Mouse (Mus musculus) embryonic facial prominence, embryonic 10.5 days (tissue): ENCODE measurements around the gene Lrrc75a. TPM values are rescaled to one million over a fixed set of nuclear protein-coding genes. Genes with fewer than 3 reads are reported as not detected.

Experiments
- DNase-seq: peaks from one replicate; pipeline ENCODE4 v3.0.0-alpha.2; 2017; ENCODE audit warnings: low spot score
- H3K27ac ChIP-seq: fragments of 300-500 bp; sonication (generic); replicated peaks from 2 replicates; pipeline ENCODE4 v1.5.1; 2016; ENCODE audit warnings: mild to moderate bottlenecking
- H3K27me3 ChIP-seq: fragments of 300-500 bp; sonication (generic); replicated peaks from 2 replicates; pipeline ENCODE4 v1.6.1; 2016; ENCODE audit warnings: low read depth, mild to moderate bottlenecking; ENCODE audit not compliant: poor library complexity, severe bottlenecking
- H3K36me3 ChIP-seq: fragments of 300-500 bp; sonication (generic); replicated peaks from 2 replicates; pipeline ENCODE4 v1.6.1; 2016; ENCODE audit warnings: mild to moderate bottlenecking, moderate library complexity
- H3K4me1 ChIP-seq: fragments of 300-500 bp; sonication (generic); 2 replicates; pipeline ENCODE4 v1.6.1; 2016
- H3K4me3 ChIP-seq: fragments of 300-500 bp; sonication (generic); 2 replicates; pipeline ENCODE4 v1.5.1; 2016; ENCODE audit warnings: mild to moderate bottlenecking, moderate library complexity
- H3K9me3 ChIP-seq: fragments of 300-500 bp; sonication (generic); 2 replicates; pipeline ENCODE4 v1.6.1; 2016; ENCODE audit warnings: mild to moderate bottlenecking
- WGBS: fragments of 180-500 bp; shearing (Covaris S2); methylation state at CpG from one replicate; pipeline ENCODE4 v1.1.7; 2016; 5-methylcytosine and 5-hydroxymethylcytosine counted together
- polyA plus RNA-seq: library from polyadenylated mRNA; unstranded; fragments of >200 nt; fragmentation: Nextera tagmentation; extraction: Ambion mirVana; gene quantifications from 2 replicates; pipeline ENCODE4 v1.2.1, GENCODE M21; 2016

The Lrrc75a gene
- polyA plus RNA-seq, 1 experiment from 2014 or later, result 12.9 TPM

DNA sequence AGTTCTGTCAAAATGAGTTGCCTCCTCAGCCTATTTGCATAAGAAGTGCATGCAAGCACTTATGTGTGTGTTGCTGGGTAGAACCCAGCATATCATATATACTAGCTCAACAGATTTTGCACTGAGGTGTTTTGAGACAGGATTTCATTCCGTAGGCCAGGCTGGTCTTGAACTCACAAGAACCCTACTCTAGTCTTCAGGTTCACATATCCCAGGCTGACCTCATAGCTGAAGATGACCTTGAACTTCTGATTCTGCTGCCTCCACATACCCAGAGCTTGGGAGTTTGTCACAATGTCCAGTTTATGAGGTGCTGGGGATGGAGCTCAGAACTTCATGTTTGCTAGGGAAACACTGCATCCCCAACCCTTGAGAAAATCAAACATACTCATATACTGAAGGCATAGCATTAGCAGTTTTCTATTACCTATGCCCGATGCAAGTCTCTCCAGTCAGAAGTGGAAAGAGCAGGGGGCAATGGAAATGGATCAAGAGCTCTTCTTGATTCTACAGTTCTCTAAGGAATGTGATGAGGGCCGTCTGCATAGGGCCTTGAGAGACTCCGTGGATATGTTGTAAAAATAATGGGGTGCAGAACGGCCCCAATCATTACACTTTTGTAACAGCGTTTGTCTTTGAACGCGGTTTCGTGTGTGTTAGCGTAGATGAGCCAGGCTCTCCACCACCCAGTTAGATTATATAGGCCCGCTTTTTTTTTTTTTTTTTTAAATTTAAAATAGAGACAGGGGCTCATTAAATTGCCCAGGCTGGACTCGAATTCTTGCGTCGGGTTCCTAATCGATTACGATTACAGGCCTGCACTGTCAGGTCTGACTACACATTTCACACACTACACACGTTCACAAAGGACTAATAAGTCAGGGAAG, 46.3 kb downstream of the Lrrc75a start:
- H3K27ac ChIP-seq, result peak overlapping the region; percentile 99
- H3K4me1 ChIP-seq, result peaks cover 34% of the 10 kb centered on the region
- H3K9me3 ChIP-seq, result no peaks in the 10 kb centered on the region
- H3K4me3 ChIP-seq, result peak overlapping the region; percentile 97
- no peak for DNase-seq
- 13% methylated on average over 17 of the region's 17 CpGs for whole genome bisulfite sequencing
- no peaks in the 10 kb centered on the region for H3K27me3 ChIP-seq
- peaks cover 40% of the 10 kb centered on the region for H3K36me3 ChIP-seq

DNA sequence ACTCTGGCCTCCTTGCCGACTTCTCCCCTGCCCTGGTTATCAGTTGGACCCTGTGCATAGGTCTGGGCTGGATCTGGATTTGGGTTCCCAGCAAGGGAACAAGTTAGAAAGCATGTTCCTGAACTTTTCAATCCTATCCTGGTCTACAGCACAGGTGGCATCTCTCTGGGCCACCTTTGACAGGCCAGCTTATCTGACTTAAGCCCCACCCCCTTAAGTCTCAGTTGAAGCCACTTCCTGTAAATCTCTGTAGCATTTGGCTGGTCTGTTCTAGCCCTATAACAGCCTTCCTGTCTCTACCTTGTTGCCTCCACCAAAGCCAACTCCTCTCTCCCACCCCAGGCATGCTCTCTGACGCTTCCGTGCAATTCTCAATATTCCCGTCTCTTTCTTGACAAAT, 49.8 kb downstream of the Lrrc75a start:
- H3K27me3 ChIP-seq, result no peaks in the 10 kb centered on the region
- WGBS, result 86% methylated on average over 4 of the region's 4 CpGs
- peaks cover 6% of the 10 kb centered on the region; the same call in 1 of the 2 replicates for H3K4me1 ChIP-seq
- H3K4me3 ChIP-seq, result no peak overlapping the region
- H3K9me3 ChIP-seq, result no peaks in the 10 kb centered on the region
- no peak for DNase-seq
- H3K27ac ChIP-seq, result no peak overlapping the region
- H3K36me3 ChIP-seq, result peaks cover 6% of the 10 kb centered on the region

DNA sequence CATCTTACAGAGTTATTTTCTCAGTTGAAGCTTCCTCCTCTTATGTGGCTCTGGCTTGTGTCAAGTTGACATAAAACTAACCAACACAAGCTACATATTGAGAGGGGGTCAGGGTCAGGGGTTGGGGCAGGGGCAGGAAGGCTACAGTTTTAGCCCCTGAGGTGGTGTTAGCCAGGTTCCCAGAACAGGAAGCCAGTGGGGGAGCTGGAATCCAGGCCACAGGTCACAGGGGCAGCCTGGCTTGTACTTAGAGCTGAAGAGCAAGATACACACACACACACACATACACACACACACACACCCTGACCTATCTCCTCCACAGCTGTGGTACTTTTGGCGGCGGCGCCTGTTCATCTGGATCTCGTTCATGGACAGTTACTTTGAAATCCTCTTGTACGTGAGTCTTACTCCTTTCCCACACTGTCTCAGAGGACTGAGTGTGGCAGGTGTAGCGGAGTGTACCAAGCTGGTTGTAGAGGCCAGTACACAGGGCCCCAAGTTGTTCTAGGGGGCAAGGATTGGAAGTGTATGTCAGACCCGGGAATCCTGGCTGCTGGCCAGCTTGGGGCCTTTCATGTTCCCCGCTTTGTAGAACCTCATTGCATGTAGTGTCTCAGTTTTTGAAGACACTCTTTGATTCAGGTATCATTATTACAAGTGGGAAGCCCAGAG, 56.3 kb downstream of the Lrrc75a start:
- 0 out of 2 replicates have a peak overlapping the region, but pooled peaks have one; percentile 8 for H3K27ac ChIP-seq
- H3K36me3 ChIP-seq, result no peaks in the 10 kb centered on the region
- peak; percentile 43 for DNase-seq
- H3K4me3 ChIP-seq, result no peak overlapping the region
- H3K27me3 ChIP-seq, result no peaks in the 10 kb centered on the region
- WGBS, result 68% methylated on average over 8 of the region's 8 CpGs
- H3K4me1 ChIP-seq, result peaks cover 22% of the 10 kb centered on the region
- H3K9me3 ChIP-seq, result no peaks in the 10 kb centered on the region

DNA sequence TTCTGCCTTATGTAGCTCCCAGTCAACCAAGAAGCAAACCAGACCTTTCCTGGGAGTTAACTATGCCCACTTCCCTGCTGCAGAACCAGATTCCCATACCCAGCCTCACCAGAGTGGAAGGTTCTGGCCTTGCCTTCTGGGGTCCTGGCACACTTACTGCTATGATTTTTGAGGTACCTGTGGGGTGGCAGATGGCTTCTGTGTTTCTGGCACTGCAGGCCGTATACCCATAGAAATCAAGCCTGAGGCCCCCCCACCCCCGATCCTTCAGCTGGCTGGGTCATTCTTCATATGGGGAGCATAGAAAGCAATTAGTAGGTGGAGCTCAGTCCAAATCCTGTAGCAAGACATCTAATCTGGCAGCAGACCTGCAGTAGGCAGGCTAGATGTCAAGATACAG, 57.3 kb downstream of the Lrrc75a start:
- Histone ChIP-seq H3K4me3 (no peak overlapping the region), H3K27me3 (no peaks in the 10 kb centered on the region), H3K4me1 (peaks cover 22% of the 10 kb centered on the region), H3K36me3 (no peaks in the 10 kb centered on the region), H3K9me3 (no peaks in the 10 kb centered on the region), H3K27ac (no peak overlapping the region; the same call in 1 of the 2 replicates)
- WGBS, result 88% methylated on average over 2 of the region's 2 CpGs
- no peak for DNase-seq

- Histone ChIP-seq H3K4me3 (no peak overlapping the region), H3K4me1 (peaks cover 22% of the 10 kb centered on the region), H3K9me3 (no peaks in the 10 kb centered on the region), H3K36me3 (no peaks in the 10 kb centered on the region), H3K27ac (no peak overlapping the region), H3K27me3 (no peaks in the 10 kb centered on the region)
- no peak for DNase-seq
- WGBS, result 84% methylated on average over 10 of the region's 10 CpGs
Measured at GRCm38 (mm10) chr11:62589391-62589790, 58.9 kb downstream of the Lrrc75a start.

DNA sequence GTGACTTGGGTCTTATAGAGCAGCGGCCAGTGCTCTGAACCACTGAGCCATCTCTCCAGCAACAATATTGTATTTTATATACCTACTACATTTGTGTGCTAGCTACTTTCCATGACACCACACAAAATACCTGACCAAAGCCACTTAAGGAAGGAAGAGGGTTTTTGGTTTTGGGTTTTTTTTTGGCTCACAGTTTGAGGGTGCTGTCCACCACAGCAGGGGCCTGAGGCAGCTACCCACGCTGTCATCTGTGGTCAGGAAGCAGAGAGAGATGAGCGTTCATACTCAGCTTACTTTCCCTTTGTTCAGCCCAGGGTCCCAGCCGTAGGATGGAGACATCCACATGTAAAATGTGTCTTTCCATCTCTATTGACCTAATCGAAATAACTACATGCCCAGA, 61.3 kb downstream of the Lrrc75a start:
- peaks cover 20% of the 10 kb centered on the region for H3K4me1 ChIP-seq
- WGBS, result 90% methylated on average over 5 of the region's 5 CpGs
- H3K36me3 ChIP-seq, result no peaks in the 10 kb centered on the region
- H3K27me3 ChIP-seq, result no peaks in the 10 kb centered on the region
- H3K9me3 ChIP-seq, result no peaks in the 10 kb centered on the region
- no peak overlapping the region for H3K27ac ChIP-seq
- no peak for DNase-seq
- H3K4me3 ChIP-seq, result no peak overlapping the region

DNA sequence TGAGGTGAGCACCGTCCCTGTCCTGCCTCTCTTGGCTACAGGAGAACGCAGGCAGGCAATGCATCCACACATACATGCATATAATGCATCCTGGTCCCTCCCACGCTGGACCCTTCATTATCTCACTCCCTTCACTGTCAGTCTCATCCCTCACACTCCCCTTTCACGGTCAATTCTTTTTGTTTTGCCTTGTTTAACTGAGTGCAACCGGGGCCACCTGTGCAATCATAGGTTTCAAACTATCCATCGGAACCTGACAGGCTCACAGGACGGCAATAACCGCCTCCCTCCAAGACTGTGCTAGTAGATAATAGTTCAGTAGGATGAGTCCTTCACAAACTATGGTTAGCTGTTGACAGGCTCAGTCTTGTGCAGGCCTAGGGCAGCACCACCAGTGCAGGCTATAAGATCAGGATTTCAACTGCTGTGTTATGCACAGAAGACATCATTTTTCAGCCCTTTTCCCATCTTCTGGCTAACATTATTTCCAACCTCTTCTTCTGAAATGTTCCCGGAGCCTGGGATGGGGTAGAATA, 63.6 kb downstream of the Lrrc75a start:
- WGBS, result 84% methylated on average over 9 of the region's 9 CpGs
- Histone ChIP-seq H3K27me3 (no peaks in the 10 kb centered on the region), H3K36me3 (no peaks in the 10 kb centered on the region), H3K27ac (no peak overlapping the region), H3K4me3 (no peak overlapping the region), H3K4me1 (peaks cover 10% of the 10 kb centered on the region), H3K9me3 (no peaks in the 10 kb centered on the region)
- DNase-seq, result no peak

GRCm38 (mm10) chr11:62583031-62583430, 65.3 kb downstream of the Lrrc75a start:
- H3K27ac ChIP-seq, result no peak overlapping the region
- H3K27me3 ChIP-seq, result peaks cover 9% of the 10 kb centered on the region; the same call in 1 of the 2 replicates
- peaks cover 5% of the 10 kb centered on the region; the same call in 1 of the 2 replicates for H3K4me1 ChIP-seq
- 78% methylated on average over 6 of the region's 6 CpGs for WGBS
- DNase-seq, result no peak
- H3K4me3 ChIP-seq, result no peak overlapping the region
- H3K36me3 ChIP-seq, result no peaks in the 10 kb centered on the region
- H3K9me3 ChIP-seq, result no peaks in the 10 kb centered on the region

DNA sequence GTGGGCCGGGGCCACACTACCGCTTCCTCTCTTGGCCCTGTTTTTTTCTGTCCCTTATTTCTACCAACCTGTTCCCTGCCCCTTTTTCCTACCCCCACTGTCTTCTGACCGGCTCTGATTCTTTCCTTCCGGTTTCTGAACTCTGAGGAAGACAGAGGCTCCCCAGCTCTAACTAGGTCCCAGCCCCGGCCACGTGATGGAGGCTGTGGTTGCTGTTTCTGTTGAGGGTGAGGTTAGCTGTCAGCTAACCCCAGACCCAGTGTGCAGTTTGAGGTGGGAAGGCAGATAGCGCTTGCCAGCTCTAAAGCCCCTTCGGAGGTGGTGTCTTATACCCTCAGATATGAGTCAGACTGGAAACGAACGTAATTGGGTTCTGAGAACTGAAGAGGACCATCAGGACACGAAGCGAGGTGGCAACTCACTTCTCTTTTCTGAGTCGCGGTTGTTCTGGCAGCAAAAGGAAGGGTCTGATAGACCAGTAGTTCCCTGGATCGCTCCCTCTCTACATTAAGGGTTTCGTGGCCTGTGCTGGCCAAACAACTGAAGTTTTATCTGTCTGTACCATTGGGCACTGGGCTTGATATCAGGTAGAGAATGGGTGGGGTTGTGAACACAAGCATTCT, 71.7 kb downstream of the Lrrc75a start:
- peaks cover 14% of the 10 kb centered on the region for H3K4me1 ChIP-seq
- H3K9me3 ChIP-seq, result no peaks in the 10 kb centered on the region
- H3K27ac ChIP-seq, result peak overlapping the region; percentile 65; the same call in 1 of the 2 replicates
- no peak for DNase-seq
- H3K27me3 ChIP-seq, result peaks cover 31% of the 10 kb centered on the region
- H3K4me3 ChIP-seq, result peak overlapping the region; percentile 67
- WGBS, result 61% methylated on average over 16 of the region's 16 CpGs
- no peaks in the 10 kb centered on the region for H3K36me3 ChIP-seq

GRCm38 (mm10) chr11:62575659-62576438, 72.5 kb downstream of the Lrrc75a start:
- H3K36me3 ChIP-seq, result no peaks in the 10 kb centered on the region
- 6% methylated on average over 27 of the region's 27 CpGs for WGBS
- peaks cover 31% of the 10 kb centered on the region for H3K27me3 ChIP-seq
- H3K9me3 ChIP-seq, result no peaks in the 10 kb centered on the region
- peak overlapping the region; percentile 67 for H3K4me3 ChIP-seq
- peaks cover 14% of the 10 kb centered on the region for H3K4me1 ChIP-seq
- peak; percentile 41 for DNase-seq
- H3K27ac ChIP-seq, result peak overlapping the region; percentile 65

GRCm38 (mm10) chr11:62575297-62575658, 73.0 kb downstream of the Lrrc75a start:
- H3K27me3 ChIP-seq, result peaks cover 31% of the 10 kb centered on the region
- peaks cover 14% of the 10 kb centered on the region for H3K4me1 ChIP-seq
- no peaks in the 10 kb centered on the region for H3K36me3 ChIP-seq
- WGBS, result 4% methylated on average over 9 of the region's 9 CpGs
- H3K9me3 ChIP-seq, result no peaks in the 10 kb centered on the region
- DNase-seq, result peak; percentile 89
- peak overlapping the region; percentile 67 for H3K4me3 ChIP-seq
- peak overlapping the region; percentile 65 for H3K27ac ChIP-seq

DNA sequence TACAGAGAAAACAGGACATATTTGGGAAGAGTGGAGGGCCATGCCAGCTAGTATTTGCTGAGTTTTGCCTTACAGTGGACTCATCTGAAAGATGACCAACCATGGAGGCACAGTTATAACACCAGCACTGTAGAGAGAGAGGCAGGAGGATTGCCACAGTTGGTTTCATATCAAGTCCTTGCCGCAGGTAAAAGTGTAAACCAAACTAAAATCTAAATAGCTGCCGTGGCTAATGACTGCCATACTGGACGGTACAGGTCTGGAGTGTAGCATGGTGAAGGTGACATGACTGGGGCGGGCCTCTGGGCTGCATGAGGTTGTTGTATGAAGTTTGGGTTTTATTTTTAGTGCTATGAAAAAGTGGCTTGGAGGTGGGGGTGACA, 73.6 kb downstream of the Lrrc75a start:
- Histone ChIP-seq H3K27ac (no peak overlapping the region), H3K27me3 (peaks cover 31% of the 10 kb centered on the region), H3K9me3 (no peaks in the 10 kb centered on the region), H3K4me1 (peaks cover 14% of the 10 kb centered on the region), H3K36me3 (no peaks in the 10 kb centered on the region), H3K4me3 (no peak overlapping the region)
- no peak for DNase-seq
- WGBS, result 85% methylated on average over 4 of the region's 4 CpGs
